Mouse (Mus musculus) intestine, embryonic 14.5 days (tissue): ENCODE measurements around the gene Prr5l. TPM values are rescaled to one million over a fixed set of nuclear protein-coding genes. Genes with fewer than 3 reads are reported as not detected.
A peak's percentile ranks its signal among the peaks of the same experiment; 100 is the strongest.

ENCODE experiments used
- ATAC-seq: fragments of 200-750 bp; cut with Nextera tagmentation; replicated peaks from 2 replicates; pipeline ENCODE4 v1.8.0; 2017; ENCODE audit warnings: low read depth, moderate number of reproducible peaks, moderate TSS enrichment, moderate library complexity; ENCODE audit not compliant: low FRiP score, low TSS enrichment
- DNase-seq: peaks from one replicate; pipeline ENCODE4 v3.0.0-alpha.2; 2018; ENCODE audit warnings: low spot score
- H3K27ac ChIP-seq: fragments of 300-500 bp; sonication (generic); 2 replicates; pipeline ENCODE4 v1.5.1; 2014; ENCODE audit warnings: low read depth, mild to moderate bottlenecking, control low read depth
- H3K27me3 ChIP-seq: fragments of 300-500 bp; sonication (generic); replicated peaks from 2 replicates; pipeline ENCODE4 v1.6.1; 2014; ENCODE audit warnings: low read length, control low read depth; ENCODE audit not compliant: control insufficient read depth, insufficient read depth
- H3K36me3 ChIP-seq: fragments of 300-500 bp; sonication (generic); 2 replicates; pipeline ENCODE4 v1.6.1; 2014; ENCODE audit warnings: low read length, control low read depth; ENCODE audit not compliant: control insufficient read depth, insufficient read depth
- H3K4me1 ChIP-seq: fragments of 300-500 bp; sonication (generic); replicated peaks from 2 replicates; pipeline ENCODE4 v1.6.1; 2014; ENCODE audit warnings: low read length, control low read depth, mixed read lengths; ENCODE audit not compliant: control insufficient read depth, insufficient read depth
- H3K4me2 ChIP-seq: fragments of 300-500 bp; sonication (generic); 2 replicates; pipeline ENCODE4 v1.6.1; 2014; ENCODE audit warnings: low read length
- H3K4me3 ChIP-seq: fragments of 300-500 bp; sonication (generic); 2 replicates; pipeline ENCODE4 v1.5.1; 2014; ENCODE audit warnings: low read depth, low read length, control low read depth, mixed read lengths
- H3K9ac ChIP-seq: fragments of 300-500 bp; sonication (generic); 2 replicates; pipeline ENCODE4 v1.6.1; 2014; ENCODE audit warnings: mild to moderate bottlenecking, low read length
- H3K9me3 ChIP-seq: fragments of 300-500 bp; sonication (generic); 2 replicates; pipeline ENCODE4 v1.6.1; 2016; ENCODE audit warnings: low read length, control low read depth; ENCODE audit not compliant: control insufficient read depth
- WGBS: fragments of 180-500 bp; shearing (Covaris S2); extraction: QIAGEN DNeasy Blood & Tissue Kit; methylation state at CpG from one replicate; pipeline ENCODE4 v1.1.7; 2014; 5-methylcytosine and 5-hydroxymethylcytosine counted together
- polyA plus RNA-seq: library from polyadenylated mRNA; unstranded; fragments of >200 nt; fragmentation: Nextera tagmentation; extraction: Ambion mirVana; gene quantifications from 2 replicates; pipeline ENCODE4 v1.2.1, GENCODE M21; 2014

Prr5l gene
- polyA plus RNA-seq, 1 experiment from 2014 or later: 11.3 TPM

DNA sequence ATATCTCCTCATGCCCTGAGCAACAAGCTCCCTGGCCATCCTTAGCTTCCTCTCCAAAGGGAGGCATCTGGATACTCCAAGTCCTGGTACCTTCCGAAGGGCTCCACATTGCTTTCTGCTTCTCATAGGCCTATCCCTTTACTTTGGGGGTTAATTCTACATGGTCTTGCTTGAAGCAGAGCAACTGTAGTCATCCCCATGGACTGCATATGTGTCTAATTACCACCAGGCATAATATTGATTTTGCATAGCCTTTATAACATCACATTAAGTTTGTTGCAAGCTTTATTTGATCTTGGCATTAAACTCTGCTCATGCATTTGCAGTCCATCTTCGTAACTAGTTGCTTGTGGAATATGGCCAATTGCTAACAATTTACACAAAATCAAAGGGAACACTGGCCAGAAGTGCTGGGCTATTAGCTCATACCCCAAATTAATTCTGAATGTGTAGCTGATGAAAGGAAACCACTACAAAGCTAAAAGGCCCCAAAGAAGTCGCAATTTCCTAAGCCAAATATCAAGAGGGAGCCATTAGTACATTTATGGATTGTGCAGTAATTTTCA is 21.8 kb downstream of the Prr5l start:
- ATAC-seq (no peak), DNase-seq (peak; percentile 31)
- no peak overlapping the region for H3K27ac ChIP-seq
- H3K27me3 ChIP-seq: no peaks in the 10 kb centered on the region
- H3K4me3 ChIP-seq: no peak overlapping the region
- no peaks in the 10 kb centered on the region for H3K36me3 ChIP-seq
- H3K9me3 ChIP-seq: no peaks in the 10 kb centered on the region
- no peak overlapping the region for H3K9ac ChIP-seq
- peaks cover 14% of the 10 kb centered on the region for H3K4me1 ChIP-seq
- H3K4me2 ChIP-seq: no peak overlapping the region
- 90% methylated on average over 3 of the region's 3 CpGs for WGBS

DNA sequence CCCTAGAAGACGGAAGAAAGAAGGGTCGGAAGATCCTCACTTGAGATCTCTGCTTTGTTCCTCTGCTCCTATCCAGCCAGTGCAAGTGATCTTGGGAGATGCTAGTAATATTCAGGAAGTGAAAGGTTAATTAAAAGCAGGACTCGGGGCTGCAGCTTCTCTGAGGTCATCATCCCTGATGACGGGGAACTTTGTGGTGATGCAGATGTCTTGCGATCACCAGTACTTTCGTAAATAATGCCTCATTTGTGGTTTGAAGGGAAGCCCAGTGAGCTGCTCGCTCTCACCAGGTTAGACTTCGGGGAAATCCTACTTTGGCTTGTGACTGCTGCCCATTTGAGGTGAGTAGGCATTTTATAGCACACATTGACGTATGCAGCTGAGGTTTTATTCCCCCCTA is 26.7 kb downstream of the Prr5l start:
- WGBS: 83% methylated on average over 9 of the region's 9 CpGs

DNA sequence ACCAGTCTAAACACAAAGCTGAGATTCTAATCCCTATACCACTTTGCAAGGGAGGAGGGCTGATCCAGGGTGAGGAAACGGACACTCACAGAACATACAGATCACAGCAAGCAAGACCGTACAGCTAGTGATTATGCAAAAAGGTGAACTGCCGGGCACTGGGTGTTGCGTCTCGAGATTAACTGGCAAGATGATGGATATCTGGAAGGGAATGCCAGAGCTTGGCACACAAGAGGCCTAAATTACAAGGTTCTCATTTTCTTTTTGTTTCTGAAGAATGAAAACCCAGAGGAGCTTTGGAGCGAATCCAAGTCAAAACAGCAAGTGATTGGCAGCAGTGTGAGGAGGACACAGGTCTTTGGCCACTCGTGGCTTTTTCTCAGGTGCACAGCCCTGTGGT is 28.0 kb downstream of the Prr5l start:
- H3K4me1 ChIP-seq: 0 out of 2 replicates have a peak, but pooled peaks cover 7% of the 10 kb centered on the region
- no peak overlapping the region for H3K9ac ChIP-seq
- no peak overlapping the region for H3K4me2 ChIP-seq
- ATAC-seq: no peak
- H3K9me3 ChIP-seq: no peaks in the 10 kb centered on the region
- DNase-seq: peak; percentile 46
- no peaks in the 10 kb centered on the region for H3K27me3 ChIP-seq
- WGBS: 73% methylated on average over 7 of the region's 7 CpGs
- H3K4me3 ChIP-seq: no peak overlapping the region
- H3K27ac ChIP-seq: no peak overlapping the region
- no peaks in the 10 kb centered on the region for H3K36me3 ChIP-seq

More for the DNA sequence above, 26.7 kb downstream of the Prr5l start:
- Histone ChIP-seq H3K4me2 (no peak overlapping the region), H3K9ac (no peak overlapping the region), H3K27ac (no peak overlapping the region), H3K4me3 (no peak overlapping the region), H3K36me3 (no peaks in the 10 kb centered on the region), H3K27me3 (no peaks in the 10 kb centered on the region), H3K9me3 (no peaks in the 10 kb centered on the region), H3K4me1 (0 out of 2 replicates have a peak, but pooled peaks cover 7% of the 10 kb centered on the region)
- no peak for DNase-seq
- no peak for ATAC-seq

DNA sequence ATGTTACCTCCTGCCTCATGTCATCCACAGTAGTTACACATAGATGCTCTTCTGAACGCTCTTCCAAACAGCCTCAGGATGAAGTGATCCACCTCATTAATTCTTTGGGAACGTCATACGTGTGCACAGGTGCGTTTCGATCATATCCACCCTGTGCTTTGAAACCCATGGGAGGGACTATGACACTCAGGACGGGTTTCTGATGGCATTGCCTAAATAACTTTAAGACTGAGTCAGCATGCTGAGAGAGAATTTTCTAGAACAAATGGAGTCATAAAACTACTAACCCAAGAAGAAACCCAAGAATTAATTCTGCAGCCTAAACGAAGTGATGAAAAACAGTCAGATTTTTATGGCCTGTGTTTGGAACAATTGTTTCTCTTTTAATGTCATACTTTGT is 40.1 kb downstream of the Prr5l start:
- no peaks in the 10 kb centered on the region for H3K4me1 ChIP-seq
- H3K36me3 ChIP-seq: no peaks in the 10 kb centered on the region
- no peak for ATAC-seq
- no peaks in the 10 kb centered on the region for H3K27me3 ChIP-seq
- WGBS: 82% methylated on average over 7 of the region's 7 CpGs
- no peak overlapping the region for H3K9ac ChIP-seq
- H3K4me2 ChIP-seq: no peak overlapping the region
- peak; percentile 35 for DNase-seq
- no peak overlapping the region for H3K27ac ChIP-seq
- H3K4me3 ChIP-seq: no peak overlapping the region
- H3K9me3 ChIP-seq: no peaks in the 10 kb centered on the region

DNA sequence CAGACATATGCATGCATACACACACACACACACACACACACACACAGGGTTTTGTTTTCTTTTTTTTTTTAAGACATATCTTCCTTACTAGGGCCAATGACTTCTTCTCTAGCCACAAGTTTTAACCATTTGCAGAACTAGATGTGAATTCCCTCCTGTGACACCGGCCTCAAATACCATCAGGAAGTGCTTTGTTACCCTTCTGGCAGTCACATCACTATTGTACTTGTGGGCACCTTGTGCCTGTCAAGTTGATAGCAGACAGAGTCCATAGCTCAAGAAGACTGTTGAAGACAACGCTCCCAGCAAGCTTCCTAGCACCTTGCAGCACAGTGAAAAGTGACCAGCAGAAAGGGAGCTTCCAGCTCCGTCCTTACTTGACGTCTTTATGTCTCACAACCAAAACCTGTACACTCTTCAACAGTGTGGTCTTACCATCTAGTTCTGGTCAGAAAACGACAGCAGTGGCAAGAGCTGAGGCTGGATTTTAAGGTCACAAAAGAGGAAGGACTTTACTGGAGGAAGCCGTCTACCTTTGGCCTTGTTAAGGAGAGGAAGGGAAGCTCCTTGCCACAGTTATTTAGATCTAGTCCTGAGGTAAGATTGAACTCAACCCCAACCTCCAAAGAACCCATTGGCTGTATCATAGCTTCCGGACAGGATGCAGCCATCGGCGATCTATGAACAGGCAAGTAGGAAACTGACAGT is 47.9 kb downstream of the Prr5l start:
- Histone ChIP-seq H3K27ac (no peak overlapping the region), H3K4me1 (0 out of 2 replicates have a peak, but pooled peaks cover 5% of the 10 kb centered on the region), H3K36me3 (no peaks in the 10 kb centered on the region), H3K9me3 (no peaks in the 10 kb centered on the region), H3K4me3 (no peak overlapping the region), H3K27me3 (no peaks in the 10 kb centered on the region), H3K4me2 (no peak overlapping the region), H3K9ac (no peak overlapping the region)
- ATAC-seq (no peak), DNase-seq (peak; percentile 40)
- 81% methylated on average over 9 of the region's 9 CpGs for WGBS

DNA sequence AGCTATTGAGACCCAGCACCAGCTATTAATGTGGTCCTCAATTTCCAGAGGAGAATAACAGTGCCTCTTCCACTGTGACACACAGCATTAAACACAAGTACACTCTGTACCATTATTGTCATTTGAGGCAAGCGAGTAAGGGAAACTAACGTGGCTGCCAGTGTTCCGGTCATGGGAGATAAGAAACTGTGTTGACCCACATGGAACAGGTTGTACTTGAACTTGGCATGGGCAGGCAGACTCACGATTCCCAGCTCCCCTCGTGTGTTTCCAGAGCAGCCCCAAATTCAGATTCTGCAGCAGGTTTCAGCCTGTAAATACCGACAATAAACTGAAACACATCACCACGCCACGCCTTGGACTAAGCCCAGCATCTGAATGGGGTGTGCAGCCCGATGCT is 50.5 kb downstream of the Prr5l start:
- WGBS: 78% methylated on average over 9 of the region's 9 CpGs
- no peak overlapping the region for H3K4me3 ChIP-seq
- peaks cover 12% of the 10 kb centered on the region; the same call in 1 of the 2 replicates for H3K4me1 ChIP-seq
- no peaks in the 10 kb centered on the region for H3K9me3 ChIP-seq
- no peak for ATAC-seq
- no peak overlapping the region for H3K4me2 ChIP-seq
- peak; percentile 50 for DNase-seq
- H3K9ac ChIP-seq: no peak overlapping the region
- no peaks in the 10 kb centered on the region for H3K27me3 ChIP-seq
- no peak overlapping the region for H3K27ac ChIP-seq
- no peaks in the 10 kb centered on the region for H3K36me3 ChIP-seq

DNA sequence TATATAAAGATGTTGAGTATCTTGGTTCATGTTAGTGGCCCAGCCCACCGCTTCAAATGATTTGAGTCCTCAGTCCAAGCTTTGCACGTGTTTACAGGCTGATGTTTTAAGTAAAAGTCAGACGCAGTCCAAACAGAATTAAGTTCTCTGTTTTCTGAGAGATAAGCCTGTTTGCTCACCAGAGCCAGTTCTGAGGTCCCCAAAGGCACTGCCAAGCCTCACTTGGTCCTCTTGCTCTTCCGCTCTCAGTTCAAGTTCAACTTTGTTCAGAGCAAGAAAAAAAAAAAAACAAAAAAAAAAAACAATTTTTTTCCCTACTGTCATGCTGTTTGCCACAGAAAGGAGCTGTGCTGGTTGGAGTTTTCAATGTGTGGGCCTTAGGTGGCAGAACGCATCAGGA is 51.0 kb downstream of the Prr5l start:
- Histone ChIP-seq H3K36me3 (no peaks in the 10 kb centered on the region), H3K9ac (no peak overlapping the region), H3K4me3 (no peak overlapping the region), H3K27me3 (no peaks in the 10 kb centered on the region), H3K9me3 (no peaks in the 10 kb centered on the region), H3K4me2 (no peak overlapping the region), H3K4me1 (peaks cover 12% of the 10 kb centered on the region; the same call in 1 of the 2 replicates), H3K27ac (no peak overlapping the region)
- 74% methylated on average over 5 of the region's 5 CpGs for WGBS
- no peak for ATAC-seq
- DNase-seq: no peak

DNA sequence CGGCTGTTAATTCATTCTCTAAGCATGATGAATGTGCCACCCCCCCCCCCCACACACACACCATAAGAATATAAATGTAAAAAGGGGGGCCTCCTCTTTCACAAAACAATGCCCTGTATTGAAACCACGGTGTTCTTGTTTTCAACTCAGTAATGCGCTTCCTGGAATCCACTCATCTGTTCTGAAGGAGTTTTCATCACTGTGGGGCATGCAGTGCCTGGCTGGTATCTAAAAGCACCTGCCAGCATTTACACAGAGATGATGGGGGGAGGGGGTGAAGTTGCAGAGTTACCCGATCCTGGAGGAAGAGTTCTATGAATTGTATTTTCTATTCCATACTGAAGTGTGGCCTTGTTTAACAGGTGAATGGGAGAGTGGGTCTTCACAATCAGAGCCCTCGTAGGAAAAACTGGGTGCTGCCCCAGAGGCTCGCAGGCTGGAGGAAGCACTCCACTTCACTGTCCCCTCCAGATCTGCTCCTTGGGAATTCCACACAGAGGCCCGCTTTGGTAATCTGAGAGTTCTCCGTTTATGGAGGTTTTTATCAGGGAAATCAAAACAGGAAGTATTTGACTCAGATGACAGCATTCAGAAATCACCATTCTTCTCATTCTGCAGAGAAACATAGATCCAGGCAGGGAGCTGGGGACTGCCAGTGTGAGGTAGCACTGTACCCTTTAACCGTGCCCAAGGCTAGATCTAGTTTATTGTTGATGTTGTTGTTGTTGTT is 52.5 kb downstream of the Prr5l start:
- H3K4me2 ChIP-seq: no peak overlapping the region
- no peak overlapping the region for H3K27ac ChIP-seq

More for the DNA sequence above, 52.5 kb downstream of the Prr5l start:
- H3K9ac ChIP-seq: no peak overlapping the region
- H3K27me3 ChIP-seq: no peaks in the 10 kb centered on the region
- no peak overlapping the region for H3K4me3 ChIP-seq
- H3K36me3 ChIP-seq: no peaks in the 10 kb centered on the region
- H3K4me1 ChIP-seq: peaks cover 12% of the 10 kb centered on the region; the same call in 1 of the 2 replicates
- peak; percentile 57 for DNase-seq
- no peak; the same call in 1 of the 2 replicates for ATAC-seq
- 46% methylated on average over 9 of the region's 9 CpGs for WGBS
- H3K9me3 ChIP-seq: no peaks in the 10 kb centered on the region
